Mouse (Mus musculus): ENCODE measurements around the gene Ap3s2. TPM values are rescaled to one million over a fixed set of nuclear protein-coding genes. Genes with fewer than 3 reads are reported as not detected.

Gene Ap3s2
- 32.0 TPM for polyA plus RNA-seq (2017; shearing (Covaris generic))

DNA sequence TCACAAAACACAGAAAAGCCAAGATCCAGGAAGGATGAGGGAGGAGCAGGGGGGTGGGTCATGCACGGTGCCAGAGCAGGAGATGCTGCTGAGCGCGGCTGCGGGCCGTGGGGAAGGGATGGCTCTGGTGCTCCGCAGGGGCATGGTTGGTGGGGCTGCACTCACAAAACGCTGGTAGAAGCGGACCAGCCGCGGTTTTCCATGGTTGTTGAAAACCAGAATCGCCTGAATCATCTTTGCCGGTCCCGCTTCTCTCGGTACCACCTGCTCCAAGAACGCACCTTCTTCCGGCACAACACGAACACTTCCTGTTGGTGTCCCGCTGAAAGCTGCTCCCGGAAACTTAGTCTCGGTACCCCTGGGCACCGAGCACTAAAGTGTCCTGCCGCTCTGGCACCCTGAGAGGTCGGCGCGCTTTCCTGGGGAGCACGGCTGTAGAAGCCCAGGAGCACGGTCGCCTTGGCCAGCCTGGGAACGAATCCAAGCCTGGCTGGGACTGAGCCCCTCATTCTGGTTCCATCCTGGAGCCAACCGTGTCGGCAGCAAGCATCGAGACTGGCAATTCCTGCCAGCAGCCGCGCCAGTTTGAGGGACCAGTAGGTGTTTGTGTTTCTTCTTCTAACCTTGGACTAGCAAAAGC is at the start of gene Ap3s2:
Gene Ap3s2 (minus strand): TSS at position 306 of the 640 bp plus-strand sequence.

DNA sequence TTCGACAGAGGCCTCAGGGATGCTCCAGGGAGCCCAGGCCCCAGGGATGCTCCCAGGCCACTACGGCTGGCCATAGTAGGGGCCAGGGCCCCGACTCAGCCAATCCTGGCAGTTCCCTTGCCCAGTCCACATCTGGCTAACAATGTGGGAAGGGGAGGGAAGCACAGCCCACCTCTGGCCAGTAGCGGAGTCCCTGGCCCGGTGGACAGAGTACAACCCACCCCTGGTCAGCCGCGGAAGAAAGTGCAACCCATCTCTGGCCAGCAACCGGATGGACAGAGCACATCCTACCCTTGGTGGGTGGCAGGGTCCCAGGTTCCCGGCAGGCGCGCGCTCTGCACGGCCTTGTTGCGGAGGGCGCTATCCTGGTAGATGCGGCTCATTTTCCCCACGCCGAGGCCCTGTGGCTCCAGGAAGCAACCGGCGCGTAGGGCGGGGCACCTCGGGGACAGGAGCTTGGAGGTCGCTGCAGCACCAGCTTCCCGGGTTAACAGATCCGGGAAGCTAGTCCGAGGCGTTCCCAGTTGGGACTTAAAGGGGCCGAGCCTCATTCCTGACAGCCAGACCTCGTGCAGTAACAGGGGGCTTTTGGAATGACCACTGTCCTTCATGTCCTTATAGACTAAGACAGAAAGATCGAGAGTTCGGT is 14.5 kb upstream of the Ap3s2 start, which contains the start of gene Arpin:
Gene Arpin (minus strand): TSS at position 498 of the 649 bp plus-strand sequence.

DNA sequence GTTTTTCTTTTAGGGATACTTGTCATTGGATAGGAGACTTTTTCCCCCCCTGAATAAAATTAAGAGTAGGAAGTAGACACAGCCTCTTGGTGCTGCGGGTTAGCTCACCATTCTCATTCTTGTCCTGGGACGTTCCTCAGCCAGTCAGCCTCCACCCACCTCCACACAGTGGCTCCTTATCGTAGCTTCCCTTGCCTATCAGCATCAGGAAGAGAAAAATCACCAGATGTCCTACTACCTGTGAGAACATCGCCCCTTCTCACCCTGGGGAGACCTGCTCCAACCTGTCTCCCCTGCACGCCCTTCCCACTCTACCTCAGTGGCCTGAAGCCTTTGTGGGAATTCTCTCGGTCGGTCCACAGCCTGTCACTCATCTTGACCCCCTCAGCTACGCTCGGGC is 59.6 kb downstream of the Ap3s2 start, which contains the start of gene Anpep:
Gene Anpep (minus strand): TSS at position 249 of the 400 bp plus-strand sequence.

Other genes with a start within 250 kb of the Ap3s2 start
- gene Kif7, start 204.9 kb downstream of the Ap3s2 start, polyA plus RNA-seq (2017; shearing (Covaris generic)) = 0.23 TPM
- not detected for gene Plin1, start 187.7 kb downstream of the Ap3s2 start, polyA plus RNA-seq (2017; shearing (Covaris generic))
- 7.5 TPM for gene Pex11a, start 177.5 kb downstream of the Ap3s2 start, polyA plus RNA-seq (2017; shearing (Covaris generic))
- 0.17 TPM for gene Wdr93, start 177.5 kb downstream of the Ap3s2 start, polyA plus RNA-seq (2017; shearing (Covaris generic))
- not detected for gene Mesp1, start 126.9 kb downstream of the Ap3s2 start, polyA plus RNA-seq (2017; shearing (Covaris generic))
- 0.15 TPM for gene Mesp2, start 109.9 kb downstream of the Ap3s2 start, polyA plus RNA-seq (2017; shearing (Covaris generic))
- gene Anpep, start 59.6 kb downstream of the Ap3s2 start, polyA plus RNA-seq (2017; shearing (Covaris generic)) = not detected
- gene Arpin, start 14.7 kb upstream of the Ap3s2 start, polyA plus RNA-seq (2017; shearing (Covaris generic)) = 0.12 TPM
- gene Zfp710, start 104.2 kb upstream of the Ap3s2 start, polyA plus RNA-seq (2017; shearing (Covaris generic)) = 3.4 TPM
- 52.6 TPM for gene Idh2, start 194.7 kb upstream of the Ap3s2 start, polyA plus RNA-seq (2017; shearing (Covaris generic))